Mouse (Mus musculus) C2C12 (cell line): ENCODE measurements around the gene Ccpg1. TPM values are rescaled to one million over a fixed set of nuclear protein-coding genes. Genes with fewer than 3 reads are reported as not detected.

ENCODE experiments used
- H3K27me3 ChIP-seq: one replicate; pipeline ENCODE4 v1.6.1; 2011; ENCODE audit not compliant: control insufficient read depth, insufficient read depth, insufficient read length
- H3K36me3 ChIP-seq: one replicate; pipeline ENCODE4 v1.6.1; 2011; ENCODE audit not compliant: control insufficient read depth, insufficient read depth
- H3K4me3 ChIP-seq: one replicate; pipeline ENCODE4 v1.5.1; 2011; ENCODE audit warnings: mild to moderate bottlenecking, control low read depth; ENCODE audit not compliant: poor library complexity, insufficient read depth, severe bottlenecking
- H3K79me2 ChIP-seq: one replicate; pipeline ENCODE4 v1.6.1; 2011; ENCODE audit not compliant: control insufficient read depth, insufficient read depth
- H3K79me3 ChIP-seq: one replicate; pipeline ENCODE4 v1.6.1; 2011; ENCODE audit warnings: low read depth, control low read depth
- H3ac ChIP-seq: one replicate; pipeline ENCODE3; 2011; ENCODE audit warnings: low read depth; ENCODE audit not compliant: control insufficient read depth, insufficient read length
- CEBPB ChIP-seq: IDR thresholded peaks from one replicate; pipeline ENCODE4 v1.6.1; 2011; ENCODE audit warnings: low read depth, mild to moderate bottlenecking, control low read depth, moderate library complexity
- CTCF ChIP-seq: IDR thresholded peaks from one replicate; pipeline ENCODE4 v1.5.1; 2011; ENCODE audit not compliant: control insufficient read depth, insufficient read depth, insufficient read length
- FOSL1 ChIP-seq: IDR thresholded peaks from one replicate; pipeline ENCODE4 v1.8.0; 2011; ENCODE audit warnings: mild to moderate bottlenecking, low read length; ENCODE audit not compliant: poor library complexity, insufficient read depth, severe bottlenecking
- MAX ChIP-seq: IDR thresholded peaks from one replicate; pipeline ENCODE4 v1.6.1; 2011; ENCODE audit warnings: mild to moderate bottlenecking, control low read depth
- MYOD1 ChIP-seq: IDR thresholded peaks from one replicate; pipeline ENCODE4 v1.6.1; 2011; ENCODE audit warnings: low read depth; ENCODE audit not compliant: control insufficient read depth, insufficient read length
- MYOG ChIP-seq: IDR thresholded peaks from one replicate; pipeline ENCODE4 v1.6.1; 2011; ENCODE audit not compliant: control insufficient read depth, insufficient read length; ENCODE audit errors: extremely low read depth
- USF1 ChIP-seq: IDR thresholded peaks from one replicate; pipeline ENCODE4 v1.6.1; 2011; ENCODE audit warnings: low read depth, mild to moderate bottlenecking, control low read depth, moderate library complexity
- polyA plus RNA-seq: library from polyadenylated mRNA; unstranded; fragments of >200 nt; fragmentation: generic; extraction: Trizol; gene quantifications from one replicate; pipeline ENCODE4 v1.2.1, GENCODE M21; 2012; ENCODE audit warnings: missing spikeins

The Ccpg1 gene
- polyA plus RNA-seq, 1 experiment = 3.5 TPM

- Histone ChIP-seq H3K79me2 (no peaks in the 10 kb centered on the region), H3K27me3 (no peaks in the 10 kb centered on the region), H3ac (no peak overlapping the region), H3K79me3 (no peaks in the 10 kb centered on the region), H3K4me3 (no peak overlapping the region), H3K36me3 (no peaks in the 10 kb centered on the region)
- TF ChIP-seq MYOD1 (no peak), CEBPB (no peak), CTCF (no peak)
Observed at GRCm38 (mm10) chr9:72975242-72975641, 10.0 kb upstream of the Ccpg1 start.

- Histone ChIP-seq H3K36me3 (no peaks in the 10 kb centered on the region), H3K79me3 (no peaks in the 10 kb centered on the region), H3K4me3 (no peak overlapping the region), H3ac (no peak overlapping the region), H3K79me2 (no peaks in the 10 kb centered on the region), H3K27me3 (peaks cover 8% of the 10 kb centered on the region)
- TF ChIP-seq FOSL1 = no peak
Observed at GRCm38 (mm10) chr9:72983066-72983465, 2.2 kb upstream of the Ccpg1 start.

GRCm38 (mm10) chr9:72987703-72988102 lies 2.5 kb downstream of the Ccpg1 start:
- Histone ChIP-seq H3K79me2 (no peaks in the 10 kb centered on the region), H3ac (no peak overlapping the region), H3K4me3 (no peak overlapping the region), H3K79me3 (no peaks in the 10 kb centered on the region), H3K36me3 (no peaks in the 10 kb centered on the region), H3K27me3 (no peaks in the 10 kb centered on the region)
- no peak for TF ChIP-seq MAX
- no peak for TF ChIP-seq MYOG
- no peak for TF ChIP-seq FOSL1
- no peak for TF ChIP-seq USF1
- no peak for TF ChIP-seq CTCF
- TF ChIP-seq MYOD1 = no peak
- TF ChIP-seq CEBPB = no peak

- H3K36me3 ChIP-seq = no peaks in the 10 kb centered on the region
- no peaks in the 10 kb centered on the region for H3K27me3 ChIP-seq
- H3K4me3 ChIP-seq = no peak overlapping the region
- H3ac ChIP-seq = no peak overlapping the region
- TF ChIP-seq FOSL1 = no peak
- no peaks in the 10 kb centered on the region for H3K79me3 ChIP-seq
- no peaks in the 10 kb centered on the region for H3K79me2 ChIP-seq
Observed at GRCm38 (mm10) chr9:72988706-72989105, 3.5 kb downstream of the Ccpg1 start.

- H3K36me3 ChIP-seq = no peaks in the 10 kb centered on the region
- H3K79me2 ChIP-seq = no peaks in the 10 kb centered on the region
- H3K27me3 ChIP-seq = no peaks in the 10 kb centered on the region
- TF ChIP-seq USF1 (no peak), MYOD1 (no peak), FOSL1 (no peak), CTCF (no peak), MAX (no peak), MYOG (no peak), CEBPB (no peak)
- no peak overlapping the region for H3K4me3 ChIP-seq
- H3K79me3 ChIP-seq = no peaks in the 10 kb centered on the region
- no peak overlapping the region for H3ac ChIP-seq
Observed at GRCm38 (mm10) chr9:72991420-72991819, 6.2 kb downstream of the Ccpg1 start.

GRCm38 (mm10) chr9:72992576-72992975 lies 7.3 kb downstream of the Ccpg1 start:
- Histone ChIP-seq H3ac (no peak overlapping the region), H3K27me3 (no peaks in the 10 kb centered on the region), H3K36me3 (no peaks in the 10 kb centered on the region), H3K79me2 (no peaks in the 10 kb centered on the region), H3K4me3 (no peak overlapping the region), H3K79me3 (no peaks in the 10 kb centered on the region)
- TF ChIP-seq MYOG (no peak), CEBPB (no peak), USF1 (no peak), MYOD1 (no peak), FOSL1 (no peak), MAX (no peak), CTCF (no peak)

- Histone ChIP-seq H3K27me3 (no peaks in the 10 kb centered on the region), H3K79me2 (no peaks in the 10 kb centered on the region), H3ac (no peak overlapping the region), H3K36me3 (no peaks in the 10 kb centered on the region), H3K4me3 (no peak overlapping the region), H3K79me3 (no peaks in the 10 kb centered on the region)
- no peak for TF ChIP-seq MYOD1
Observed at GRCm38 (mm10) chr9:72996167-72996566, 10.9 kb downstream of the Ccpg1 start.
